Mouse (Mus musculus): Measurements from ENCODE around the gene Entpd1. TPM values are rescaled to one million over a fixed set of nuclear protein-coding genes. Genes with fewer than 3 reads are reported as not detected.
A peak's percentile ranks its signal among the peaks of the same experiment; 100 is the strongest.

The Entpd1 gene
- polyA plus RNA-seq, 1 experiment from 2014 or later: 6.3 TPM

DNA sequence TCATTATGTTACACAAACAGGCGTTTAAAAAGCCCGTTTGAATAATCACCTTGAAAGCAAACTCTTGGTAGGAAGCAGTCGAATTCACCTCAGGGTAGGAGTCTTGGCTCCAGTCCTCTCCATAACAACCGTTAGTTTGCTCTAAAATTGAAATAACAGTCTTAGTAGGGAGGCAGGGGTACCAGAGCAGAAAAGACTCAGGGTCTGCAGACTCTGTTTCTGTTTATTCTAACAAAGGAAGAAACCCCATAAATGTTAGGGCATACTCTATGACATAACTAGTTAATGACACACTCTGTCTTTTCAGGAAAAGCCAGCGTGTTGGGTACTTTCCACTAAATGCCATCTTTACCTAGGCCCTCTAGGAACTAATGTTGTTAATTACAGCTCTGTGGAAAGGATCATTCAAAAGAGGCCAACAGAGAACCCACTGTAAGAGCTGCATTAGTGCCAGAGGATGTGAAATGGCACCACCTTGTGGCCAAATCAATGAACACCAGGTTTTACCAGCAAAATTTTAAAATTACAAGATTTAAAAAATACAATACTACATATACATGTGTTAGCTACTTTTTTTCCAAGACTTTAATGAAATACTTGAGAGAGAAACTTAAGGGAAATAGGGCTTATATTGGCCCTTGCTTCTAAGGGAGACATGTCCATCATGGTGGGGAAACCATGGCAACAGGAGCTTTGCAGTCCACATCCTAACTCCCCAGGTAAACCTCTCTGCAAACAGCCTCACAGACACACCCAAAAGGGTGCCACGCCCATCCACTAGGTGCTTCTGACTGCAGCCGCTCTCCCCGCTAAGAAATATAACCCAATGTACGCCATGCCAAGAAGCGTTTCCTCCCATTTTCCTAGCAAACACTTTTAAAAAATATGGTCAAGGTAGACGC is 110.2 kb downstream of the Entpd1 start:
- Histone ChIP-seq H3K27me3 (ENCODE audit: insufficient read depth, poor library complexity, severe bottlenecking) (no peaks in the 10 kb centered on the region), H3K4me1 (peaks cover 18% of the 10 kb centered on the region), H3K27ac (0 out of 2 replicates have a peak overlapping the region, but pooled peaks have one; percentile 23), H3K9me3 (no peaks in the 10 kb centered on the region), H3K36me3 (no peaks in the 10 kb centered on the region), H3K4me3 (no peak overlapping the region)
- WGBS: 55% methylated on average over 11 of the region's 11 CpGs
- no peak for DNase-seq (ENCODE audit: low spot score)

GRCm38 (mm10) chr19:40723516-40723915 is 111.3 kb downstream of the Entpd1 start:
- H3K27ac ChIP-seq: no peak overlapping the region
- H3K9me3 ChIP-seq: no peaks in the 10 kb centered on the region
- no peaks in the 10 kb centered on the region for H3K27me3 ChIP-seq (ENCODE audit: insufficient read depth, poor library complexity, severe bottlenecking)
- no peaks in the 10 kb centered on the region for H3K36me3 ChIP-seq
- 63% methylated on average over 10 of the region's 10 CpGs for WGBS
- DNase-seq (ENCODE audit: low spot score): no peak
- H3K4me1 ChIP-seq: peaks cover 18% of the 10 kb centered on the region
- H3K4me3 ChIP-seq: no peak overlapping the region

GRCm38 (mm10) chr19:40726148-40726547 is 114.0 kb downstream of the Entpd1 start:
- Histone ChIP-seq H3K27ac (no peak overlapping the region), H3K27me3 (ENCODE audit: insufficient read depth, poor library complexity, severe bottlenecking) (no peaks in the 10 kb centered on the region), H3K36me3 (no peaks in the 10 kb centered on the region), H3K4me1 (peaks cover 2% of the 10 kb centered on the region; the same call in 1 of the 2 replicates), H3K9me3 (no peaks in the 10 kb centered on the region), H3K4me3 (no peak overlapping the region)
- DNase-seq (ENCODE audit: low spot score): no peak
- WGBS: 74% methylated on average over 4 of the region's 4 CpGs

DNA sequence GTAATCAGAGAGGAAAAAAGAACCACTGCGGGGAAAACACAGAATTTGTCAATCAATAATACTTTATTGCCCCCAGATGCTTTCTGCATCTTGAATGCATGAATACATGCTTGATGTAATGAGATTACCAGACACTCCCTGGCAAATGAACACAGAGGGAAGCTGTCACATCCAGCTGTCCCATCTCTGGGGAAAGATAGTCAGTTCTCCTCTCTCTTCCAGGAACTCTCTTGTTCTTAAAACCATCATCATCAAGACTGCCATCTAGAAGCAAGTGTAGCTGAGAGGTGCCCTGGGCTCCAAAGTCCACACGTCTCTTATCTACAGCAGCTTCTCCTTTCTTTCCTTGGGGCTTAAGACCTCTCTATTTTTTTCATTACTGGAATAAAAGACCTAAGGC is 114.4 kb downstream of the Entpd1 start:
- WGBS: 81% methylated on average over 2 of the region's 2 CpGs
- H3K4me3 ChIP-seq: no peak overlapping the region
- no peaks in the 10 kb centered on the region; the same call in 1 of the 2 replicates for H3K4me1 ChIP-seq
- no peaks in the 10 kb centered on the region for H3K36me3 ChIP-seq
- no peak overlapping the region for H3K27ac ChIP-seq
- no peak for DNase-seq (ENCODE audit: low spot score)
- no peaks in the 10 kb centered on the region for H3K9me3 ChIP-seq
- H3K27me3 ChIP-seq (ENCODE audit: insufficient read depth, poor library complexity, severe bottlenecking): no peaks in the 10 kb centered on the region

GRCm38 (mm10) chr19:40728213-40728612 is 116.0 kb downstream of the Entpd1 start:
- H3K27ac ChIP-seq: no peak overlapping the region
- no peak overlapping the region for H3K4me3 ChIP-seq
- H3K4me1 ChIP-seq: no peaks in the 10 kb centered on the region
- no peaks in the 10 kb centered on the region for H3K36me3 ChIP-seq
- H3K27me3 ChIP-seq (ENCODE audit: insufficient read depth, poor library complexity, severe bottlenecking): no peaks in the 10 kb centered on the region
- H3K9me3 ChIP-seq: no peaks in the 10 kb centered on the region
- 83% methylated on average over 4 of the region's 4 CpGs for whole genome bisulfite sequencing
- DNase-seq (ENCODE audit: low spot score): no peak

GRCm38 (mm10) chr19:40728732-40729420 is 116.7 kb downstream of the Entpd1 start:
- Histone ChIP-seq H3K4me1 (no peaks in the 10 kb centered on the region), H3K36me3 (no peaks in the 10 kb centered on the region), H3K4me3 (no peak overlapping the region), H3K27ac (no peak overlapping the region), H3K27me3 (ENCODE audit: insufficient read depth, poor library complexity, severe bottlenecking) (no peaks in the 10 kb centered on the region), H3K9me3 (no peaks in the 10 kb centered on the region)
- DNase-seq (ENCODE audit: low spot score): no peak
- WGBS: 61% methylated on average over 12 of the region's 12 CpGs

DNA sequence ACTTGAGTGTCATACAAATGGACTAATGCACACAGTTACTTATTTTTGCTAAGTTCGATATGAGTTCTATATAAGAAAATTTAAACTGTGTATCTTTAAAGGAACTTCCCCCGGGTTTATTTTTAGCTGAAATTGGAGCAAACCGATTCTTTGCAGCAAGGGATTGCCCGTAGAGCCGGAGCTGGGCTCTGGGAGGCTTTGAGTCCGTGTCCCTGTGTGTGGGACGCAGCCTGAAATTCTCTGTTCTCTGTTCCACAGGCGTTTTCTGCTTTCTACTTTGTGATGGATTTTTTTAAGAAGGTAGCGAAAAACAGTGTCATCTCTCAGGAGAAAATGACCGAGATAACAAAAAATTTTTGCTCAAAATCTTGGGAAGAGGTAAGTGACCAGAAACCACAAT is 121.2 kb downstream of the Entpd1 start:
- Histone ChIP-seq H3K27ac (no peak overlapping the region), H3K4me1 (peaks cover 6% of the 10 kb centered on the region; the same call in 1 of the 2 replicates), H3K27me3 (ENCODE audit: insufficient read depth, poor library complexity, severe bottlenecking) (peaks cover 6% of the 10 kb centered on the region; the same call in 1 of the 2 replicates), H3K36me3 (no peaks in the 10 kb centered on the region), H3K4me3 (no peak overlapping the region), H3K9me3 (no peaks in the 10 kb centered on the region)
- WGBS: 68% methylated on average over 10 of the region's 10 CpGs
- no peak for DNase-seq (ENCODE audit: low spot score)

- H3K4me3 ChIP-seq: no peak overlapping the region
- H3K27ac ChIP-seq: no peak overlapping the region
- no peaks in the 10 kb centered on the region for H3K36me3 ChIP-seq
- peaks cover 6% of the 10 kb centered on the region; the same call in 1 of the 2 replicates for H3K4me1 ChIP-seq
- WGBS: 74% methylated on average over 4 of the region's 4 CpGs
- peaks cover 6% of the 10 kb centered on the region; the same call in 1 of the 2 replicates for H3K27me3 ChIP-seq (ENCODE audit: insufficient read depth, poor library complexity, severe bottlenecking)
- no peaks in the 10 kb centered on the region for H3K9me3 ChIP-seq
- no peak for DNase-seq (ENCODE audit: low spot score)
Measured at GRCm38 (mm10) chr19:40733849-40734248, 121.7 kb downstream of the Entpd1 start.

GRCm38 (mm10) chr19:40736680-40737512 is 124.7 kb downstream of the Entpd1 start:
- WGBS: 27% methylated on average over 17 of the region's 17 CpGs
- Histone ChIP-seq H3K27me3 (ENCODE audit: insufficient read depth, poor library complexity, severe bottlenecking) (peaks cover 6% of the 10 kb centered on the region; the same call in 1 of the 2 replicates), H3K4me1 (peaks cover 6% of the 10 kb centered on the region; the same call in 1 of the 2 replicates), H3K4me3 (peak overlapping the region; percentile 30; the same call in 1 of the 2 replicates), H3K36me3 (no peaks in the 10 kb centered on the region), H3K9me3 (no peaks in the 10 kb centered on the region), H3K27ac (peak overlapping the region; percentile 45)
- DNase-seq (ENCODE audit: low spot score): peak; percentile 92

DNA sequence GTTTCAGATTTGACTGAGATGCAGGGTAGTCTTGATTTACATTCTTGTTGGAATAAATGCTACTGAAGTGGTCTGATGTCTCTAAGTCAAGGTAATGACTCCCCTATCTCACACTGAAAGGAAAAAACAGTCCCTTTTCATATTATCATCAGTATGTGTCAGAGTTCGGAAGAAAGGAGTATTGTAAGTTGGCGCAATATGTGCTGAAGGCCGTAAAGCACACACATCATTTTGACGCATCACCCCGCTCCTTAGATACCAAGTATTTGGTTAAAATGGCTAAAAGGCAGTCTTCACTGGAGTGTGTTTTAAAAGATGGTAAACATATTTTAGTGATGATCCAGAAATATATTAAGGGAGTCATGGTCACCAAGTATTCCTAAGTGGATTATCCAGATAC is 125.4 kb downstream of the Entpd1 start:
- Histone ChIP-seq H3K36me3 (no peaks in the 10 kb centered on the region), H3K4me3 (no peak overlapping the region), H3K27ac (peak overlapping the region; percentile 45; the same call in 1 of the 2 replicates), H3K4me1 (peaks cover 6% of the 10 kb centered on the region; the same call in 1 of the 2 replicates), H3K27me3 (ENCODE audit: insufficient read depth, poor library complexity, severe bottlenecking) (peaks cover 6% of the 10 kb centered on the region; the same call in 1 of the 2 replicates), H3K9me3 (no peaks in the 10 kb centered on the region)
- WGBS: 83% methylated on average over 5 of the region's 5 CpGs
- DNase-seq (ENCODE audit: low spot score): no peak

GRCm38 (mm10) chr19:40738683-40739324 is 126.6 kb downstream of the Entpd1 start:
- Histone ChIP-seq H3K9me3 (no peaks in the 10 kb centered on the region), H3K4me3 (no peak overlapping the region), H3K27me3 (ENCODE audit: insufficient read depth, poor library complexity, severe bottlenecking) (peaks cover 6% of the 10 kb centered on the region; the same call in 1 of the 2 replicates), H3K27ac (no peak overlapping the region), H3K36me3 (no peaks in the 10 kb centered on the region), H3K4me1 (peaks cover 6% of the 10 kb centered on the region; the same call in 1 of the 2 replicates)
- DNase-seq (ENCODE audit: low spot score): no peak
- 73% methylated on average over 13 of the region's 13 CpGs for WGBS

DNA sequence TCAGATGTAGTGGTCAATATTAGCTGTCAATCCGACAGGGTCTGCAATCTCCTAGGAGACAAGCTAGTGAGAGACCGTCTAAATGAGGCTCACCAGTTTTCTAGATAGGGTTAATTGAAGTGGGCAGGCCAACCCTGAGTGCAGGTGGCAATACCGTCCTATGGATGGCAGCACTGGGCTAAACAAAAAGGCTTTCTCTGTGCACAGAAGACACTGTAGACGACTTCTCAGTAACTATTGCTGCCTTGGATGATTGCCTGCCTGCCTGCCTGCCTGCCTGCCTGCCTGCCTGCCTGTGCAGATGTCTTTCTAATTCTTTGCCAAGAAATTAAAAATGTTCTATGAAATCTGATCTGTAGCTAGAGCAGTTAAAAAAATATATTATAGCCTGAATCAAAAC is 134.4 kb downstream of the Entpd1 start:
- Histone ChIP-seq H3K4me1 (no peaks in the 10 kb centered on the region), H3K4me3 (no peak overlapping the region), H3K36me3 (no peaks in the 10 kb centered on the region), H3K27ac (no peak overlapping the region), H3K27me3 (ENCODE audit: insufficient read depth, poor library complexity, severe bottlenecking) (0 out of 2 replicates have a peak, but pooled peaks cover 6% of the 10 kb centered on the region), H3K9me3 (no peaks in the 10 kb centered on the region)
- DNase-seq (ENCODE audit: low spot score): no peak
- WGBS: 38% methylated on average over 4 of the region's 4 CpGs
